In genomic region chr15:102988078-102988477, GRCm38 (mm10) we compare ENCODE assay signal across 2 mouse cellular contexts.
TF ChIP-seq lines count a peak whose summit lies in the region.

No protein-coding gene starts in this region.

TF ChIP-seq in ES-E14, 5 proteins besides CTCF, POLR2A, EP300 and RAD21:
- TF ChIP-seq ZNF384 (IDR thresholded peaks at IDR 0.05; ENCODE audit: low read depth, low read length) (0 out of 2 replicates have a peak, but pooled peaks have one; percentile 53), ZC3H11A (IDR thresholded peaks at IDR 0.05; ENCODE audit: borderline replicate concordance, low read depth, low read length) (no peak), CHD2 (IDR thresholded peaks at IDR 0.05; ENCODE audit: low read depth, low read length) (no peak), HCFC1 (IDR thresholded peaks at IDR 0.05; ENCODE audit: borderline replicate concordance, insufficient read depth, low read length) (no peak)

TF ChIP-seq in MEL, 35 proteins besides CTCF, POLR2A, EP300 and RAD21 (continued from another document):
- TF ChIP-seq MAZ (IDR thresholded peaks at IDR 0.05; ENCODE audit: low read depth, low read length) (no peak), USF1 (IDR thresholded peaks at IDR 0.05; ENCODE audit: low read depth, low read length) (no peak), ZC3H11A (IDR thresholded peaks at IDR 0.05; ENCODE audit: low read depth, low read length) (no peak)
